Mouse (Mus musculus) MEL (cell line): ENCODE results near the gene Nr2f2.

Source experiments
- CHD2 ChIP-seq: IDR thresholded peaks from 2 replicates; pipeline ENCODE4 v1.6.1; 2011; ENCODE audit warnings: low read length, improper control_type of control experiment
- CTCF ChIP-seq, 3 experiments: IDR thresholded peaks in 2 of 3; conservative IDR thresholded peaks in 1 of 3; 2 replicates each; pipeline ENCODE4 v1.5.1; 2011 to 2012; ENCODE audit warnings: low read length in 3 of 3, low read depth in 2 of 3, mild to moderate bottlenecking in 2 of 3, improper control_type of control experiment in 1 of 3, inconsistent platforms in 1 of 3, mixed read lengths in 1 of 3, moderate library complexity in 1 of 3; ENCODE audit not compliant: control insufficient read depth in 1 of 3, insufficient read depth in 1 of 3, poor library complexity in 1 of 3, severe bottlenecking in 1 of 3
- EP300 ChIP-seq, 2 experiments: IDR thresholded peaks; 2 replicates each; pipeline ENCODE4 v1.6.1; 2011; ENCODE audit warnings: improper control_type of control experiment in 2 of 2, low read length in 2 of 2, low read depth in 1 of 2, mild to moderate bottlenecking in 1 of 2
- GABPA ChIP-seq: IDR thresholded peaks from 2 replicates; pipeline ENCODE4 v1.6.1; 2012; ENCODE audit warnings: low read depth, mild to moderate bottlenecking, inconsistent platforms, low read length, improper control_type of control experiment, moderate library complexity
- JUND ChIP-seq: IDR thresholded peaks from 2 replicates; pipeline ENCODE4 v1.6.1; 2011; ENCODE audit warnings: low read depth, mild to moderate bottlenecking, improper control_type of control experiment, low read length
- MAX ChIP-seq: IDR thresholded peaks from 2 replicates; pipeline ENCODE4 v1.6.1; 2011; ENCODE audit warnings: low read length, improper control_type of control experiment
- MEF2A ChIP-seq: IDR thresholded peaks from 2 replicates; pipeline ENCODE4 v1.6.1; 2014; ENCODE audit warnings: low read depth, mild to moderate bottlenecking, inconsistent platforms, low read length, improper control_type of control experiment; ENCODE audit not compliant: poor library complexity, insufficient replicate concordance, severe bottlenecking; ENCODE audit errors: extremely low read depth
- POLR2A ChIP-seq, 2 experiments: IDR thresholded peaks; 2 replicates each; pipeline ENCODE4 v1.6.1; 2011 to 2012; ENCODE audit warnings: low read length in 2 of 2, mild to moderate bottlenecking in 2 of 2, control low read depth in 1 of 2, improper control_type of control experiment in 1 of 2, low read depth in 1 of 2, moderate library complexity in 1 of 2; ENCODE audit not compliant: control insufficient read depth in 1 of 2, insufficient read depth in 1 of 2, poor library complexity in 1 of 2
- POLR2AphosphoS2 ChIP-seq: IDR thresholded peaks from 2 replicates; pipeline ENCODE4 v1.6.1; 2011; ENCODE audit warnings: low read length, improper control_type of control experiment
- TCF12 ChIP-seq: IDR thresholded peaks from 2 replicates; pipeline ENCODE4 v1.6.1; 2014; ENCODE audit warnings: low read depth, mild to moderate bottlenecking, inconsistent platforms, low read length, improper control_type of control experiment, moderate library complexity
- USF1 ChIP-seq: IDR thresholded peaks from 2 replicates; pipeline ENCODE4 v1.6.1; 2014; ENCODE audit warnings: low read depth, mild to moderate bottlenecking, inconsistent platforms, low read length, improper control_type of control experiment, moderate library complexity
- ZMIZ1 ChIP-seq: IDR thresholded peaks from 2 replicates; pipeline ENCODE4 v1.6.1; 2012; ENCODE audit warnings: low read depth, mild to moderate bottlenecking, inconsistent platforms, low read length, improper control_type of control experiment, moderate library complexity

DNA sequence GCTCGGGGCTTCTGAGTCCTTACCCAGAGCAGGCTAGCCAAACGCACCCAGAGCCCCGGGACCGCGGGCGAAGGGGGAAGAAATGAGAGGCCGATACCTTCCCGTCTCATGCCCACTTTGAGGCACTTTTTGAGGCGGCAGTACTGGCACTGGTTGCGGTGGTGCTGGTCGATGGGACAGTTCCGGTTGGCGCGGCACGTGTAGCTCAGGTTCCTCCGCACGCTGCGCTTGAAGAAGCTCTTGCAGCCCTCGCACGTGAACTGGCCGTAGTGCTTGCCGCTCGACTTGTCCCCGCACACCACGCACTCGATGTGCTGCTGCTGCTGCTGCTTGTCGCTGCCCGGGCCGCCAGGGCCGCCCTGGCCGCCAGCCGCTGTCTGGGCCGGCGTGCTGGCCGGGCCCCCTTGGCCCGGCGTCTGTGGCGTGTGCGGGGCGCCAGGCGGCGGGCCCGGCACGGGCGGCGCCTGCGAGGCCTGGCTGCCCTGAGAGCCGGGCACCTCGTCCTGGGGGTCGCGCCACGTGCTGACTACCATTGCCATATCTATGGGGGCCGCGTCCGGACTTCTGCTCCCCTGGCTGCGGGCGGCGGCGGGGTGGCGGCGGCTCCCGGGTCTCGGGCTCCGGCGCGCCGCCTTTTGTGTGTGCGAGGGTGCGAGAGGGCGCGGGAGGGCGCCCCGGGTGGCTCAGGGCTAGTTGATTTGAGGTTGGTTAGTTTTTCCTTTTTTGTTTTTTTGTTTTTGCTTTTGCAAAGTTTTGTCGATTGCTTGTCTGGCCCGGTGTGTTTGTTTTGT is 6.5 kb downstream of the Nr2f2 start:
- no peak for TF ChIP-seq POLR2A (IDR thresholded peaks at IDR 0.05; ENCODE audit: control insufficient read depth in 1 of 2, insufficient read depth in 1 of 2, low read depth in 1 of 2, low read length in 2 of 2, poor library complexity in 1 of 2)
- no peak for TF ChIP-seq TCF12
- no peak for TF ChIP-seq CHD2
- TF ChIP-seq POLR2AphosphoS2 = no peak
- no peak for TF ChIP-seq CTCF (IDR thresholded peaks at IDR 0.05 in 2 of 3, conservative IDR thresholded peaks at IDR 0.05 in 1 of 3; ENCODE audit: control insufficient read depth in 1 of 3, insufficient read depth in 1 of 3, low read depth in 2 of 3, low read length in 3 of 3, poor library complexity in 1 of 3, severe bottlenecking in 1 of 3)
- no peak for TF ChIP-seq JUND
- no peak for TF ChIP-seq USF1
- no peak for TF ChIP-seq EP300 (IDR thresholded peaks at IDR 0.05; ENCODE audit: low read depth in 1 of 2, low read length in 2 of 2)
- no peak for TF ChIP-seq MEF2A
- TF ChIP-seq ZMIZ1 = no peak
- TF ChIP-seq MAX = no peak
- TF ChIP-seq GABPA = no peak
